Mouse (Mus musculus): ENCODE results near the gene Spata1. TPM values are rescaled to one million over a fixed set of nuclear protein-coding genes. Genes with fewer than 3 reads are reported as not detected.

Gene Spata1
- total and polyA plus RNA-seq, 3 experiments = 1.6 to 20.4 (median 14.9) TPM

- peaks cover 41% of the 10 kb centered on the region for H3K4me1 ChIP-seq (ENCODE audit: insufficient read depth, low read depth, low read length)
- TF ChIP-seq POLR2AphosphoS5 (IDR thresholded peaks at IDR 0.05; ENCODE audit: insufficient replicate concordance, low read depth, low read length) (no peak), GATA2 (IDR thresholded peaks at IDR 0.05; ENCODE audit: borderline replicate concordance, low read depth, low read length) (no peak), GATA1 (IDR thresholded peaks at IDR 0.05; ENCODE audit: borderline replicate concordance, low read length) (no peak), CTCF (IDR thresholded peaks at IDR 0.05; ENCODE audit: low read depth, low read length) (no peak), TAL1 (conservative IDR thresholded peaks at IDR 0.05; ENCODE audit: low read depth, low read length) (no peak)
- peak overlapping the region; percentile 89 for H3K4me3 ChIP-seq (ENCODE audit: low read depth, low read length)
- no peaks in the 10 kb centered on the region for H3K27me3 ChIP-seq (ENCODE audit: insufficient read depth, low read length)
- DNase-seq (ENCODE audit: low spot score) = peak; percentile 53
- H3K36me3 ChIP-seq (replicated peaks) = peaks cover 32% of the 10 kb centered on the region
- H3K9me3 ChIP-seq (replicated peaks) = no peaks in the 10 kb centered on the region
- ATAC-seq (ENCODE audit: extremely low read depth, insufficient number of reproducible peaks, low FRiP score, poor library complexity, severe bottlenecking) = no peak
Measured at GRCm38 (mm10) chr3:146500003-146500809, 653 bp upstream of the Spata1 start.

- H3K9me3 ChIP-seq (replicated peaks) = no peaks in the 10 kb centered on the region
- peak overlapping the region; percentile 89 for H3K4me3 ChIP-seq (ENCODE audit: low read depth, low read length)
- ATAC-seq (ENCODE audit: extremely low read depth, insufficient number of reproducible peaks, low FRiP score, poor library complexity, severe bottlenecking) (no peak), DNase-seq (ENCODE audit: low spot score) (no peak)
- peaks cover 40% of the 10 kb centered on the region for H3K4me1 ChIP-seq (ENCODE audit: insufficient read depth, low read depth, low read length)
- H3K36me3 ChIP-seq (replicated peaks) = peaks cover 28% of the 10 kb centered on the region
- no peaks in the 10 kb centered on the region for H3K27me3 ChIP-seq (ENCODE audit: insufficient read depth, low read length)
- TF ChIP-seq GATA1 (IDR thresholded peaks at IDR 0.05; ENCODE audit: borderline replicate concordance, low read length) (no peak), CTCF (IDR thresholded peaks at IDR 0.05; ENCODE audit: low read depth, low read length) (no peak), TAL1 (conservative IDR thresholded peaks at IDR 0.05; ENCODE audit: low read depth, low read length) (no peak), GATA2 (IDR thresholded peaks at IDR 0.05; ENCODE audit: borderline replicate concordance, low read depth, low read length) (no peak), POLR2AphosphoS5 (IDR thresholded peaks at IDR 0.05; ENCODE audit: insufficient replicate concordance, low read depth, low read length) (no peak)
Measured at GRCm38 (mm10) chr3:146498989-146499388, 564 bp downstream of the Spata1 start.

- H3K4me3 ChIP-seq (ENCODE audit: low read depth, low read length) = no peak overlapping the region
- no peaks in the 10 kb centered on the region for H3K9me3 ChIP-seq (replicated peaks)
- no peaks in the 10 kb centered on the region for H3K27me3 ChIP-seq (ENCODE audit: insufficient read depth, low read length)
- no peaks in the 10 kb centered on the region for H3K36me3 ChIP-seq (replicated peaks)
- H3K4me1 ChIP-seq (ENCODE audit: insufficient read depth, low read depth, low read length) = peaks cover 22% of the 10 kb centered on the region
- no peak for TF ChIP-seq TAL1 (conservative IDR thresholded peaks at IDR 0.05; ENCODE audit: low read depth, low read length)
- no peak for TF ChIP-seq CTCF (IDR thresholded peaks at IDR 0.05; ENCODE audit: low read depth, low read length)
- no peak for ATAC-seq (ENCODE audit: extremely low read depth, insufficient number of reproducible peaks, low FRiP score, poor library complexity, severe bottlenecking)
- no peak for DNase-seq (ENCODE audit: low spot score)
Measured at GRCm38 (mm10) chr3:146494941-146495340, 4.6 kb downstream of the Spata1 start.

- Histone ChIP-seq H3K4me3 (ENCODE audit: low read depth, low read length) (no peak overlapping the region), H3K9me3 (replicated peaks) (no peaks in the 10 kb centered on the region), H3K27me3 (ENCODE audit: insufficient read depth, low read length) (no peaks in the 10 kb centered on the region), H3K36me3 (replicated peaks) (peaks cover 4% of the 10 kb centered on the region), H3K4me1 (ENCODE audit: insufficient read depth, low read depth, low read length) (peaks cover 7% of the 10 kb centered on the region; the same call in 1 of the 2 replicates)
- ATAC-seq (ENCODE audit: extremely low read depth, insufficient number of reproducible peaks, low FRiP score, poor library complexity, severe bottlenecking) (0 out of 2 replicates have a peak, but pooled peaks have one; percentile 8), DNase-seq (ENCODE audit: low spot score) (no peak)
- TF ChIP-seq CTCF (IDR thresholded peaks at IDR 0.05; ENCODE audit: low read depth, low read length) = no peak
- TF ChIP-seq TAL1 (conservative IDR thresholded peaks at IDR 0.05; ENCODE audit: low read depth, low read length) = no peak
- TF ChIP-seq GATA2 (IDR thresholded peaks at IDR 0.05; ENCODE audit: borderline replicate concordance, low read depth, low read length) = no peak
- TF ChIP-seq GATA1 (IDR thresholded peaks at IDR 0.05; ENCODE audit: borderline replicate concordance, low read length) = no peak
- TF ChIP-seq POLR2AphosphoS5 (IDR thresholded peaks at IDR 0.05; ENCODE audit: insufficient replicate concordance, low read depth, low read length) = no peak
Measured at GRCm38 (mm10) chr3:146486464-146486863, 13.1 kb downstream of the Spata1 start.

GRCm38 (mm10) chr3:146482044-146482443 is 17.5 kb downstream of the Spata1 start:
- H3K4me3 ChIP-seq (ENCODE audit: low read depth, low read length) = no peak overlapping the region
- TF ChIP-seq CTCF (IDR thresholded peaks at IDR 0.05; ENCODE audit: low read depth, low read length) = no peak
- TF ChIP-seq POLR2AphosphoS5 (IDR thresholded peaks at IDR 0.05; ENCODE audit: insufficient replicate concordance, low read depth, low read length) = no peak
- no peak for TF ChIP-seq GATA1 (IDR thresholded peaks at IDR 0.05; ENCODE audit: borderline replicate concordance, low read length)
- no peak for TF ChIP-seq GATA2 (IDR thresholded peaks at IDR 0.05; ENCODE audit: borderline replicate concordance, low read depth, low read length)
- no peak for TF ChIP-seq TAL1 (conservative IDR thresholded peaks at IDR 0.05; ENCODE audit: low read depth, low read length)
- ATAC-seq (ENCODE audit: extremely low read depth, insufficient number of reproducible peaks, low FRiP score, poor library complexity, severe bottlenecking) (no peak), DNase-seq (ENCODE audit: low spot score) (no peak)
- no peaks in the 10 kb centered on the region for H3K9me3 ChIP-seq (replicated peaks)
- no peaks in the 10 kb centered on the region for H3K27me3 ChIP-seq (ENCODE audit: insufficient read depth, low read length)
- peaks cover 4% of the 10 kb centered on the region for H3K36me3 ChIP-seq (replicated peaks)
- H3K4me1 ChIP-seq (ENCODE audit: insufficient read depth, low read depth, low read length) = no peaks in the 10 kb centered on the region

- no peak for TF ChIP-seq POLR2AphosphoS5 (IDR thresholded peaks at IDR 0.05; ENCODE audit: insufficient replicate concordance, low read depth, low read length)
- TF ChIP-seq GATA2 (IDR thresholded peaks at IDR 0.05; ENCODE audit: borderline replicate concordance, low read depth, low read length) = no peak
- no peak for TF ChIP-seq CTCF (IDR thresholded peaks at IDR 0.05; ENCODE audit: low read depth, low read length)
- TF ChIP-seq GATA1 (IDR thresholded peaks at IDR 0.05; ENCODE audit: borderline replicate concordance, low read length) = no peak
- DNase-seq (ENCODE audit: low spot score) (no peak), ATAC-seq (ENCODE audit: extremely low read depth, insufficient number of reproducible peaks, low FRiP score, poor library complexity, severe bottlenecking) (no peak)
Measured at GRCm38 (mm10) chr3:146474428-146474827, 25.1 kb downstream of the Spata1 start.

More at GRCm38 (mm10) chr3:146474428-146474827, 25.1 kb downstream of the Spata1 start:
- no peak overlapping the region for H3K4me3 ChIP-seq (ENCODE audit: low read depth, low read length)
- no peaks in the 10 kb centered on the region for H3K36me3 ChIP-seq (replicated peaks)
- no peaks in the 10 kb centered on the region for H3K9me3 ChIP-seq (replicated peaks)
- H3K4me1 ChIP-seq (ENCODE audit: insufficient read depth, low read depth, low read length) = no peaks in the 10 kb centered on the region
- H3K27me3 ChIP-seq (ENCODE audit: insufficient read depth, low read length) = no peaks in the 10 kb centered on the region

Measured in G1E (cell line).